Mouse (Mus musculus) hematopoietic stem cell, adult 5-6 weeks (primary cell): Measurements from ENCODE around the gene Hyou1. TPM values are rescaled to one million over a fixed set of nuclear protein-coding genes. Genes with fewer than 3 reads are reported as not detected.
"Not testable (repeated sequence)": the region's sequence is repeated elsewhere in the genome, so short reads cannot be mapped to it uniquely, and the experiment has no call there.

Experiments
- ATAC-seq, 2 experiments: fragments of 125-278 bp in 1 of 2; replicated peaks in 1 of 2; 2 replicates each; pipeline ENCODE4 v1.8.0; 2016 to 2017; ENCODE audit warnings: inconsistent platforms in 2 of 2, mild to moderate bottlenecking in 2 of 2, moderate number of reproducible peaks in 2 of 2, low read depth in 1 of 2, moderate TSS enrichment in 1 of 2; ENCODE audit not compliant: low FRiP score in 2 of 2, poor library complexity in 2 of 2, severe bottlenecking in 2 of 2, insufficient read depth in 1 of 2, low TSS enrichment in 1 of 2
- total RNA-seq: library from RNA; stranded (forward); fragments of 172-1452, 232-1000 nt; gene quantifications from 2 replicates; pipeline ENCODE4 v1.2.3, GENCODE M21; 2017

Hyou1 gene
- 56.5 and 67.2 TPM in 2 replicates for total RNA-seq

DNA sequence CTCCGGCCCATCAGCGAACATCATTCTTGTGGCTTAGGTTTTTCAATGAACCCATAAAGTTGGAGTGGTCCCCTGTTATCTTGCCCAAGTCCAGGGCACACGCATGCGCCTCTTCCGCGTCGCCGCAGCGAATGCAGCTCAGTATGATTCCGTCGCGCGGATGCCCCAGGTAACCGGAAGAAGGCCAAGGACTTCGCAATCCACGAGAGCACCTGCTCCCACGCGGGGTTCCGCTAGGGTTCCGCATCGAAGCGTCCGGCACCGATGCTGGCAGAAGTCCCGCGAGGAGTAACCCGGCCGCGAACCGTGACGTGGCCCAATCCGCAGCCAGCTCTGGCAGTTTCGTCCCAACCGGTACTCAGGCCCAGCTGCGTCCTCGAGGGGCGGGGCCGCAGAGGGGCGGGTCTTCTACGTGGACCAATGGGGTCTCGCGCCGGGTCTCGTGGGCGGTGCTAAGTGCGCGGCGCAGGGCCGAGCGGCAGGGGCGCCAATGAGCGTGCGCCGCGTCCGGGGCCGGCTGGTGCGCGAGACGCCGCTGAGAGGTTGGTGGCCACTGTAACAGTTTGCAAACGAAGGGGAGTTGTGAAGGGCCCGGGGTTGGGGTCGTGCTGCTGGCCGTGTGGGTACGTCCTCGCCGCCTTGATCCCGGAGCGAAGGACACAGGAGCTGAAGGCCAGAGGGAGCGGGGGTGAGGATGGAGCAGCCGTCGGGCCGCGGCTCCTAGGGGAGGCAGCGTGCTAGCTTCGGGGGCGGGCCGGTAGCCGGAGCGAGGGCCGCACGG is at the start of gene Hyou1:
TSS of gene Hyou1 (plus strand) at position 437 of the 781 bp plus-strand sequence.
- peak; percentile 96 for ATAC-seq

DNA sequence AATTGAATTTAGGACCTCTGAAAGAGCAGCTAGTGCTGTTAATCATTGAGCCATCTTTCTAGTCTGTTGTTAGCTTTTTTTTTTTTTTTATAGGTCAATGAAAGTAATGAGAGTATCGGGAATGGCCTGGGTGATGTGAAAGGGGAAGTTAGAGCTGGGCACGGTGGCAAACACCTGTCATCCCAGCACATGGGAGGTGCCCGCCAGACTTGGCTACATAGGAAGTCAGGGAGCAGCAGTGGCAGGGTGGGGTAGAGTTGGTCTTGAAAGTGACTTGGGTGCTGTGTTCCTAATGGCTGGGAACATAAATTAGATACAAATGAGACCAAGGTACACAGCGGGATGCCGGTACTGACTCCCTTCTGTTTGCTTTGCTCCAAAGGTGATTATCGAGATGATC is 48.6 kb upstream of the Hyou1 start:
- ATAC-seq = no peak

DNA sequence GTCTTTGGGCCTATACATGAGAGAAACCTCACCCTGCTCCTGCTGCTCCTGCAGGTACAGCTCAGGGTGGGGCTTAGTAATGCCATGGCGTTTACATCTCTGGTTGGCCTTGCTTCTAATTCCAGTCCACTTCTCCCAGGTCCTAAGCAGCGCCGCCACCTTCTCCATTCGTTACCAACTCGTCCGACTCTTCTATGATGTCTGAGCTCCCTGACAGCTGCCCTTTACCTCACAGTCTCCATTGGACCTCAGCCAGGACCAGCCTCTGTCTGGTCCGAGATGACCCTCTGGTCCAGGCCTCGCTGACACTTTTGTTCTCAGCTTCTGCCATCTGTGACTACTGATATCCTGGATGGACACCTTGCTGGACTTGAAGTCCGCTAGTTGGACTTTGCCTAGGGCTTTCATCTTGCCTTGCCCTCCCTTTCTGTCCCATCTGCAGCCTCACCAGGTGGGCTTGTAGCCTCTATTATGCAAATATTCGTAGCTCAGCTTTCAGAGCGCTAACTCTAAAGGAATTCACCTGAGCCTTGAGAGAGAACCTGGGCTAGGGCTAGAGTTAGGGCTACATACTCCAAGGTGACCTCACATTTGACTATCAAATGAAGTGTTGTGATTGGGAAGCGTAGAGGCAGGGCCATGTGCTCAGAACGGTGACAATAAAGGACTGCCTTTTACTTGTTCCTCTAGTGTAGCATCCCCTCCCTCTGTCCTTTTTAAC is 46.2 kb upstream of the Hyou1 start:
- no peak for ATAC-seq

DNA sequence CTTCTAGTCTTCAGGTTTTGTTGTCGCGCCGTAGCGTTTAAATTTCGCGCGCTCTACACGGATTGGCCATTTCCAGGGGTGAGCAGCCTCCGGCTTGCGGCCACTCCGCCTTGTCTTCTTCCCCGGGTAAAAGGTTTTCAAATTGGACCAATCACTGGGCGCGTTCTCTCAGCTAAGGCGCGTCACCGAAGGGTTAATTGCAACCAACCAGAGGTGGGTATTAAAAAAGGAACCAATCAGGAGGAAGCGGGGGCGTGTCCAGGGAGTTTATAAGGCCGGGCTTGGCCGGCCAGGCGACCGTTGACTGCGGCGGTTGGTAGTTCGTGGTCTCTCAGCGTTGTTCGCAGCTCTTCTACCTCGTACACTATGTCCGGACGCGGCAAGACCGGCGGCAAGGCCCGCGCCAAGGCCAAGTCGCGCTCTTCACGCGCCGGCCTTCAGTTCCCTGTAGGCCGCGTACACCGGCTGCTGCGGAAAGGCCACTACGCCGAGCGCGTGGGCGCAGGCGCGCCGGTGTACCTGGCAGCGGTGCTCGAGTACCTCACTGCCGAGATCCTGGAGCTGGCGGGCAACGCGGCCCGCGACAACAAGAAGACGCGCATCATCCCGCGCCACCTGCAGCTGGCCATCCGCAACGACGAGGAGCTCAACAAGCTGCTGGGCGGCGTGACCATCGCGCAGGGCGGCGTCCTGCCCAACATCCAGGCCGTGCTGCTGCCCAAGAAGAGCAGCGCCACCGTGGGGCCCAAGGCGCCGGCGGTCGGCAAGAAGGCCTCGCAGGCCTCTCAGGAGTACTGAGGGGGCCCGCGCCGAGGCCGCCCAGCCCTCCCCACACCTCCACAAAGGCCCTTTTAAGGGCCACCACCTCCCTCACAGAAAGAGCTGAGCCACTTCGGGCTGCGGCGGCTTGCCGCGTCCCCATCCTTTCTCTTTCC is 44.6 kb upstream of the Hyou1 start, which contains the start of gene H2afx:
TSS of gene H2afx (plus strand) at position 299 of the 935 bp plus-strand sequence.
- peak; percentile 93 to 97 for ATAC-seq

DNA sequence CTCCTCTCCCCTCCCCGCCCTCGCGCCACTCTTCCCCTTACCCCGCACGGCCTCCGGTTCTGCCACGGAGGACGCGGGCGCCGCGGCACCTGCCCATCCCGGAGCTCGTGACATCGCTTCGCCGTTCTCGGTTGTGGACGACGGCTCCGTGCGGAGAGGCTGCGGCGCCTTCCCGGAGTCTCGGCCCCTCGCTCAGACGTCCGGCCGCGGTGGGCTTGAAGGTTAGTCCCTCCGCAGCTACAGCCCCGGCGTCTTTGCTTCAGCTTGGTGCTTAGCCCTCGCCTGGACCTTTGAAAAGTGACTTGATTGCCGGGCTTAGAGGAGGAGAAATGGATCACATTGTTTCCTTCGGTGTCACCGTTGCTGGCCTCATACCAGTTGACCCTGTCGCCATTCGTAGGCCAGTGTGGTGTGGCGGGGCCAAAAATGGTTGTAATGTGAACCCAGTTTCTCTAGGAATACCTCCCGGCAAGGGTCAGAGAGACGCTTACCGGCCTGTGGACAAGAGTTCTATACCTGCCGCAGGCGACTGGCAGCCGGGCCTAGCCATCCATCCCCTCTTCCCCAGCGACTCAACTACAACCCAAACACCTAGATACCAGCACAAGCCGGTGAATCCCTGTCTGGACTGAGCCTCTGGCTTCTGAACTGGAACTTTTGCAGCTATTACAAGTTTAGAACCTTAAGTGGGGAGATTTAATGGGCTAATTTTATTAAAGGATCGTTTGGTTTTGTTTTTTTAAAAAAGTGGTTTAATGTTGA is 43.8 kb upstream of the Hyou1 start:
- ATAC-seq = no peak

DNA sequence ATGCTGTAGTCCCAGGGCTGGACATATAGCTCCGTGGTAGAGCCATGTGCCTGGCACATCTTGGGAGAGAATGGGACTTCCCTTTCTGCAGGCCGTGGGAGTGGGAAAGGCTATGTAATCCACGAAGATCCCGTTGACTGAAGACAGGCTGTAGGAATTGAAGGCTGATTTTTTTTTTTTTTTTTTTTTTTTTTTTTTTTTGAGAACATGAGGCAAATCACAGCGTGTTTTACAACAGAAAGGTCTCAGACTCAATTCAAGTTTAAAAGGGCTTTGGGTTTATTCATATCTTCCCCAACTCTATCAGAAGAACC is 43.2 kb upstream of the Hyou1 start:
- ATAC-seq = no peak

DNA sequence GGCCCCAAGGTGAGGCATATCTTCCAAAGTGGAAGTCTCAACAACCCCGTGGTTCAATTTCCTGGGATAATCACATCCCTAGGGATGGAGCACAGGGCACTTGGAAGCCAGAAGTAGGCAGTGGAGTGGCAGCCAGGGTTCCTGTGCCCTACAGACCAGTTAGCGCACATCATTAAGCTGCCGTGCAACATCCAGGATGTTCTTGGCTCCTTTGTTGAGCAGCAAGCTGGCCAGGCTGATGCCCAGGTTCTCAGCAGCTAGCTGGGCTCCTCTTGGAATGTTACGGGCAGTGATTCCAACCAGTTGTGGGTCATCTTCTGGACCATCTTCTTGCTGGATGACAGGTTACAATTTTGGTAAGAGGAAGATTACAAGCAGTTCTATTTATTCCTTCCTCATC is 42.8 kb upstream of the Hyou1 start:
- not testable (repeated sequence) for ATAC-seq

DNA sequence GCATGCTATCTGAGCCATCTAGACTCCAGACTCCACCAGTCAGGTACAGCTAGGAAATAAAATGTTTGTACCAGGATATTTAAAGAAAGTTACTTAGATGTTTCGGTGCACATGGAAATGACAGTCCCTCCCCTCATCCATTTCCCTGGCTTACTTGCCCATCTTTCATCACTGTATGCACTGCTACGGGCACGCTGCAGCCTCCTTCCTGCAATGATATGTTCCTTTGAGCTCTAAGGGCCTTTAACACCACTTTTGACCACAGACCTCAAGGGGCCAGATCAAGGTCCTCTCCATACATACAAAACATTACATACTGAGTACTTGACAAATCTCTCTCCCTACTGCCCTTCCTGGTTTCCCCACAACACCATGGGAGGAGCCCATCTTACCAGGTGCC is 42.3 kb upstream of the Hyou1 start:
- ATAC-seq = no peak

DNA sequence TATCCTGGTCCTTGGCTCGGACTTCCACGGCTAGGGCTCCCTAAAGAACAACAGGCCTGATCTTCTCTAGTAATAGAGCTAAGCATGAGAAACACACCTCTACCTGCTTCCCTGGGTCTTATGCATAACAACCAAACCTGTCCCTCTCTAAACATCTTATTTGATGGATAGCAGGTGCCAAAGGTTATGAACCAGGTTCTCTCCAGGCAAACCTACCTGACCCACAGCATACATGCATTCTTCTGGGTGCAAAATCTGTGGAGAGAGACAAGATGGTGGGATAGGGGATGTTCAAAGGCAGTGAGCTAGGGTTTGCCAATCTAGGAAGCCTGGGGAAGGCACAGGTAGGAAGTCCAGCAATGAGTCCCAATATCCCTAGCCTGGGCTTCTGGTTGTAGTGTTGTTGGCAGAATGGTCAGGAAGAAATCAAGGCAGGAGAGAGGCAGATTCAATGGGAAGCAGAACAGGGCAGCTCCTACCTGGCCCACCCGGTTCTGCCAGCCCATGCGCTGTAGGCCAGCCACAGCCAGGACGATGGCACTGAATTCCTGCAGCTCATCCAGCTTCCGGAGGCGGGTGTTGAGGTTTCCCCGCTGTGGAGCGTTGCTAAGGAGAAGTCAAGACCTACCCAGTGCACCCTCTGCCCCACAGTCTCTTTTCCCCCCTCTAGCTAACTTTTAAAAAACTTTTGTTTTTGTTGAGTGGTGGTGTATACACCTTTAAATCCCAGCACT is 41.7 kb upstream of the Hyou1 start:
- no peak for ATAC-seq

DNA sequence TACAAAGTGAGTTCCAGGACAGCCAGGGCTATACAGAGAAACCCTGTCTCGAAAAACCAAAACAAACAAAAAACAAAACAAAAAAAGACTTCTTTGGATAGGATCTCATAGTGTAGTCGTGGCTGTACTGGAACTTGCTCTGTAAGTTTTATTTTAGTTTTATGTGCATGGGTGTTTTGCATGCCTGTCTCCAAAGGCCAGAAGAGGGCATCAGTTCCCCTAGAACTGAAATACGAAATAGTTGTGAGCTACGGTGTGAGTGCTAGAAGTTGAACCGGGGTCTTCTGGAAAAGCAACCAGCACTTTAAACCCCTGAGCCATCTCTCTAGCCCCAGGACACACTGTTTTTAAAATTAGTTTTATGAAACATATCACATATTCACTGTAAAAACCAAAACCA is 40.7 kb upstream of the Hyou1 start:
- no peak for ATAC-seq

DNA sequence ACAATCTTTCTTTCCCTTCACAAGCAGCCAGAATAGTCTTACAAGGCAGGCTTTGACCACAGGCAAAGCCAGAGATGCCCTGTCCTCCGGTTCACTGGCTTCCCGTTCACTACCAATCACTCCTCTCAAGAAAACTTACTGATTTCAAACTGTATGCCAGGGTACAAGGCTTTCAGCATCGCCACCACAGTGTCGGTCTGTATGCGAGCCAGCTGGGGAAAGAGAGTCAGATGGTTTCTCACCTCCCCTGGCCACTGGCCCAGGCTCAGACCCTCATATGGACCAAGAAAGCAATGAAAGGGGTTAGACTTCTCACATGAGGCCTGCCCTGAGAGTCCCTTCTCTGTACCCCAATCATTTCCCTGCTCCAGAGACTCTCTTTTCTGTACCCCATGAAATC is 37.8 kb upstream of the Hyou1 start:
- ATAC-seq = no peak

DNA sequence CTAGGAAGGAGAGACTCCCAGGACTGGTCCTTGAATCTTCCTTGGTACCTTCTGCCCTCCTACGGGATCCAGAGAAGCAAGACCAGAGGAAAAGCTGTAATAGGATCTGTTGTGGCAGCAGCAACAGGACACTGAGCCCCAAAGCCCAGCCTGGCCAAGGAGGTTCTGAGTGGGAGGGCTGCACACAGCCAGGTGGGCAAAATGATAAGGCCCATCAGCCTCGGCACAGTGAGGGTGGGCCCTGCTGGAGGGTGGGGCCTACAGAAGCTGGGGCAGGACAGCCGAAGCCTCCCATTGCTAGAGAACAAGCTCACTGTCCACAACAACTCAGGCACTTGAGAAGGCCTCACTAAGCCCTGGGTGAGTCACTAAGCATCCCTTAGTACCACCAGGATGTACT is 37.1 kb upstream of the Hyou1 start:
- no peak for ATAC-seq

DNA sequence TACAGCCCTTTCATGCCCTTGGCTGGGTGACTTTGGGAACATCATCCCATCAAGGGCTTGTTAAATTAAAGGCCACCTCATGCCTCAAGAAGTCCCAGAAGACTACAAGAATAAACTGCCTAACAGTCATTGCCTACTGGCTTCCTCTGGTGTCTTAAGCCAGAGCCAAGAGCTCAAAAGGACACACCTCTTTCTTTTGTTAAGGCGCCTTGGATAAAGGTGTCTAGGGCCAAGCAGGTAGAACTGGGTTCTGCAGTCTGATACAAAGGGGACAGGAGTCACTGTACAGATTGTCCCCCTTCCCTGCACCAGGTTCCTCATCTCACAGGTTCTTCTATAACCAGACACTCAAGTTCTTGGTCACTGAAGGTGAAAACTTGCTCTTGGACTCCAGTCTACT is 36.7 kb upstream of the Hyou1 start:
- ATAC-seq = no peak

DNA sequence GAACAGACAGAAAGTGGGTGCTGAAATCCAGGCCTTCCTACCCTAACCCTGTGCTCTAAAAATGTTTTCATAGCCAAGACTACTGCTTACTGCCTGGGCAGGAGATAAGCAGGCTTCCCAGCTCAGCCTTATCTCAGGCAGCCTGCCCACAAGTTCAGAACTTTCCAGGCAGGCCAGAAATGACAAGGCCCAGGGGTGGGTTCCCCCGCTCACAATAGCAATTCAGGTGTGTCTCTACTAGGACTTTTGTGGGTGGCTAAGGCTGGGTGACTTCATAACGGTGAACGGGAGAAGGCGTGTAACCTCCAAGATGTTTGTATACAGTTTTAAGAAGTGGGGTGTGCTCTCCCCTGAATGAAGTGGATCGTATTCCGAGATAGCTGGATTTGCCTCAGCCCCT is 36.0 kb upstream of the Hyou1 start:
- peak; percentile 24 to 37; a peak in 2 of 4 replicates for ATAC-seq

DNA sequence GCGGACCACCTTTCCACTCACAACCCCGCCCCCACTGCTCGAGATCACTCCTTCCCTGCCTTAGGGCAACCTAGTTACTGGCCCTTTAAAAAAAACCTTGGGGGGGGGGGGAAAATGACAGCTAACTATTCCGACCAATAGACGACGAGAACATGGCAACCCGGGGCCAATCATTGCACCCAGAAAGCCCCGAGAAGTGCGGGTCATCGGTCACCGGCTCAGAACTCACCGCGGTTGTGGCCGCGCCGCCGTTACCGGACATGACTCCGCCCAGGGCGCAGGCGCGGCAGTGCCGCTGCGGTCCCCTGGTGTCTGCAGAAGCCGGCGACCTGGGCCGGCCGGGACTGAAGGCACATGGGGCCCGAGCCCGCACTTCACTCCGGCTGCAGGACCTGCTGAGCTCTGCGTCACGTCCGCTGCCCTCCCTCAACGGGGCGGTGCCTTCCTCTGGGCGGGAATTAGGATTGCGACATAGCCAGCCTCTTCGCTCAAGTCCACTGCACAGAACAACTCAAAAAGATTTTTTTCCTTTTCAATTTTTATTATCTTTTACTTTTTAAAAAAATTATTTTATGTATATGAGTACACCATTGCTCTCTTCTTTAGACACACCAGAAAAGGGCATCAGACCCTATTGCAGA is 35.4 kb upstream of the Hyou1 start, which contains the start of gene Hmbs:
TSS of gene Hmbs (minus strand) at position 448 of the 641 bp plus-strand sequence.
- ATAC-seq = peak; percentile 89 to 96
